Mouse (Mus musculus) urinary bladder, postnatal 25 days (tissue): ENCODE data around the gene Lpar3.

Experiments
- DNase-seq: peaks from one replicate; pipeline ENCODE4 v3.0.0; 2022; ENCODE audit warnings: low spot score

Lpar3 gene

DNA sequence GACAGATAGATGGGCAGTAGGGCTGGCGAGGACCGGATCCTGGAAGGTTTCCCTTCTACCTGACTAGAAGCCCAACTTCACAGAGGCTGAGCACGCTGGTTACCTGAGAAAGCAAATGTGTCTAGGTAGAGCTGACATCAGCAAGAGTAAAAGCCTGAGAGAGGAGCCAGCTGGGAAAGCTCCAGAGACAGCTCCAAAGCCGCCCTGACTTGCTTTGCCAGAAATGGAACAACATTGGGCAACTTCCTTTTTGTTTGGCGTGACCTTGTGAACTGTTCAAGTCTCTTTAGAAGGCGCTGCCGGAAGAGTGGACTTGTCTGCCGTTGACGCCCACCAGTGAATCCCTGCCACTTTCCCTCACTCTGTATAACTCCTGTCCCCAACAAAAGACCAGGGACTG is 39.4 kb downstream of the Lpar3 start:
- no peak for DNase-seq

GRCm38 (mm10) chr3:146260845-146261244 is 40.1 kb downstream of the Lpar3 start:
- DNase-seq = no peak

GRCm38 (mm10) chr3:146262536-146262935 is 41.8 kb downstream of the Lpar3 start:
- no peak for DNase-seq

GRCm38 (mm10) chr3:146264146-146264545 is 43.4 kb downstream of the Lpar3 start:
- DNase-seq = no peak

- no peak for DNase-seq
These were observed 44.9 kb downstream of the Lpar3 start for GRCm38 (mm10) chr3:146265545-146266130.

DNA sequence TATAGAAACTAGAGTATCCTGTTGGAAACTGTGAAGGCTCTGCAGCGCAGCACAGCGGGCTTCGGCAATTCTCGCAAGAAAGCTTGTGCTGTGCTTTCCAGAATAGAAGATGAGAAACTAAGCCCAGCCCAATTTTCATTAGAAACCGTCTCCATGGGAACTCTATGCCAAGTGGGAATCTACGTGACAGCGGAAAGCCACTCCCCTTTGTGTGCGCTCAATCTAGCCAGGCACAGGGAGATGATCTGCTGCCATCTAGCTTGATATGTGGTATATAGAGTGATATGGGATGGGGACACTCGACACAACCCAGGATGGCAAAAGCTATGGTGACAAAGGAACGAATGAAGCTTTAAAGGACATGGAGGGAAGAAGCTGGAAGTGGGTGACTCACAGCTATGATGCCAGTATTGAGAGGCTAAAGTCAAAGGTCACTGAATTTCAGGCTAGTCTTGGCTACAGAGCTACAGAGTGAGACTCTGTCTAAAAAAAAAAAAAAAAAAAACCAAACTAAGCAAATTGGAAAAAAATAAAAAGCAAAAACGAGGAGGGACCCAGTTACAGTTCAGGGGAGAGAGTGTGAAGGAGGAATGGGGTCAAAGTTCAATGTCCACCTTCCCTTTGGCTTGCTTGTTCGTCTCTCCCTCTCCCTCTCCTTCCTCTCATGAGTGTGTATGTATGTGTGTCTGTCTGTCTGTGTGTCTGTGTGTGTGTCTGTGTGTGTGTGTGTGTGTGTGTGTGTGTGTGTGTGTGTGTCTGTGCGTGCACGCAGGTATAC is 47.5 kb downstream of the Lpar3 start:
- no peak for DNase-seq

DNA sequence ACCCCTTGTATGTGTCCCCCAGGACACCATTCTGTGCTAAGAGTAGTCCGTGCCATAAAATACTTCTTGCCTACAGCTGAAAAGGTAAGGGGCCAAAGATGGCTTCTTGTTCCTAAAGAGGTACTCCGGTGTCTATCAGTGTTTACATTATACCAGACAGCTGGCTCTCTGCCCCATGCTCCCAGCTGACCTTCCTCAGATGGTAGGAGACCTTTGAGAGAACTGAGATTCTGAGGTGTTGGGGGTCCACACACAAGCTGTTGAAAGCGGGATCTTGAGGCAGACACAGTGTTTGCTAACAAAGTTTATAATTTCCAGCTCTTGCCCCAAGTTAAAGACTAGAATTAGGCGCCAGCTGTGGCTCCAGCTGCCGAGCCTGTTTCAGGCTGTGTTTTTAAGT is 53.7 kb downstream of the Lpar3 start:
- no peak for DNase-seq

- DNase-seq = no peak
These were observed 54.7 kb downstream of the Lpar3 start for GRCm38 (mm10) chr3:146275360-146276025.

GRCm38 (mm10) chr3:146276026-146276409 is 55.3 kb downstream of the Lpar3 start:
- no peak for DNase-seq

DNA sequence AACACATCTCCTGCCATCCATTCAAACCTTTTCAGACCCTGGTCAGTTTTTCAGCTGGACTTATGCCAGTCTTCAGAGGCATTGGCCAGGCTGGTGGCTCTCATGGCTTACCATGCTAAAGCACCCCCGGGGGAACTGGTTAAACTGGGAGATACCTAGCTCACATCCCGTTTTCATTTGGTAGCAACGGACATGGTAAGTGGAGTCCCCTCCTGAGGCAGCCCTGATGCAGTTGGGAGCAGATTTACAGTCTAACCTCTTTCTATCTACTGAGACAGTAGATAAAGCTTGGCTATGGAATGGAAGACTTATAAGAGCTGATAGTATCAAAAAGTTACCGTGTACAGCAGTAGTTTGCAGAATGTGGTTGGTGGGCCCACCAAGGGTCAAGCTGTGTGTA is 56.2 kb downstream of the Lpar3 start:
- no peak for DNase-seq

DNA sequence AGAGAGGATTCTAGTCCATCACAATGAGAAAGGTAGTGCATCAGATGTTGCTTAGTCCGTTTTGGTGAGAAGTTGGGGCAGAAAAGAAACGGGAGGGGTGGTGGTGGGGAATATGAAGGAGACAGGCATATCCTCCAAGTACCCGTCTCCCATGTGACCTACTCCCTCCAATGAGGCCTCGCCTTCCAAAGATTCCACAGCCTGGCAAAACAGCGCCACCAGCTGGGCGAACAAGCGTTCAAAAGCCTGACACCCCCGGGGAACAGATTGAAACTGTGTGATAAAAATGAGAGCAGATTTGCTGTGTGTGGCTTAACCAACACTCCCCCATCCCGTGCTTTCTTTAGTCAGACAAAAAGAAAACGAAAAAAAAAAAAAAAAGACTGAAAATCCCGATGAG is 56.7 kb downstream of the Lpar3 start:
- peak; percentile 66 for DNase-seq

DNA sequence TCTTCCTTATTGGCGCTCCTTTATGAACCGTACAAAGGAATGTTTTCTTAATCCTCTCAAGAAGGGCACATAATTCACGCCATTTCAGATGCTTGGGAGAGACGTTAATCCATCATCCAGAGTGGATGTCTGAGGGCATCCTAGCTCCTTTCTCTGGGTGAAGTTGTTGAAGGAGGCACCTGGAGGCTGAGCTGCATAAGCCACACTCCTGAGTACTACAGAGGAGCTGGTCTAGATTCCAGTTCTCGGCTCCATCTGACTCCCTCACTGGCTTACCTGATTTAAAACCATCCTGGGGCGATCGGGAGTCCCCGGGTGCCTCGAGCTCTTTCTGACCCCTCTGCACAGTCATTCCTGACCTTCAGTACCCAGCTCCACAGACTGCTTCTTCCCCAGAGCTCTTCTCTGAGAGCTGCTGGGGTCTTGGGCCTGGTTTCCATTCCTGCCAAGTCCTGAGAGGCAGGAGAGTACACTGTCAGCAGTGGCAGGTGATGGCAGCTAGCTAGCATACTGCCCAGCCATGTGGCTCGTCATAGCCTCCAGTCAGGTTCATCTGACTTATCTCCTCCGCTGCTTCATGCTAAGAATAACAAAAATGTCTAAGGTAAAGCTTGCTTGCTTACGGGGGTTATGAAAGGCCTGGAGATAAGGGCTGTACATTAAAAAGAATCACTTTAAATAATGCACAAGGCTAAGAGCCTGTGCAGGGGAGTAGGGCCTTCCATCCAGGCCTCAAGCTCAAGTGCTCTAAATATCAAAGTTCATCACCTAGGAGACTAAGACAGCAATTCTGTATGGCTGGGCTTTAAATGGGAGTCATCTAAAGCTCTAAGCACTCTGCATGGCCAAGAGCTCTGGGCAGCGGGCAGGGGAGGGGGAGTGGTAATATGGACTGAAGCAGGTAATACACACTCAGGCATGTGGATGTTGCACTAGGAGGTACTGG is 57.7 kb downstream of the Lpar3 start:
- DNase-seq = no peak

- no peak for DNase-seq
These were observed 63.1 kb downstream of the Lpar3 start for GRCm38 (mm10) chr3:146283732-146284361.

DNA sequence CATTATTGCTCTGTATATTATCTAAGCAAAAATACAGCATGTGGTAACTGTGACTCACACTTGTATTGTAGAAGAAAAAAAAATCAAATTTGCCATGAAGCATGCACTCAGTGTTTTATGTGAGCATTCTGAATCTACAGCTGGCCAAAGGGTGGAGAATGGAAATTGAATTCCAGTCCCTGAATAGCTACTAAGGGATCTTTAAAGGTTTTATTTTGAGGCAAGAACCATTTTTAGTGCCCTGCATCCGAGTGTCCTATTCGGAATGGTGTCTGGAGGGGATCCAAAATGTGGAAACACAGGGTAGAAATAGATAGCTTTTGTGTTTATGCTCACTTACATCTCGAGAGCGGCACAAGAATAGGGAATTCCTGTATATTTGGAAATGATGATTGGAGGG is 65.4 kb downstream of the Lpar3 start:
- DNase-seq = no peak

GRCm38 (mm10) chr3:146291928-146292327 is 71.2 kb downstream of the Lpar3 start:
- DNase-seq = no peak

- DNase-seq = no peak
These were observed 71.8 kb downstream of the Lpar3 start for GRCm38 (mm10) chr3:146292515-146292914.

- no peak for DNase-seq
These were observed 81.7 kb downstream of the Lpar3 start for GRCm38 (mm10) chr3:146302451-146302850.

- no peak for DNase-seq
These were observed 82.4 kb downstream of the Lpar3 start for GRCm38 (mm10) chr3:146303194-146303593.

- no peak for DNase-seq
These were observed 84.0 kb downstream of the Lpar3 start for GRCm38 (mm10) chr3:146304556-146305405.

DNA sequence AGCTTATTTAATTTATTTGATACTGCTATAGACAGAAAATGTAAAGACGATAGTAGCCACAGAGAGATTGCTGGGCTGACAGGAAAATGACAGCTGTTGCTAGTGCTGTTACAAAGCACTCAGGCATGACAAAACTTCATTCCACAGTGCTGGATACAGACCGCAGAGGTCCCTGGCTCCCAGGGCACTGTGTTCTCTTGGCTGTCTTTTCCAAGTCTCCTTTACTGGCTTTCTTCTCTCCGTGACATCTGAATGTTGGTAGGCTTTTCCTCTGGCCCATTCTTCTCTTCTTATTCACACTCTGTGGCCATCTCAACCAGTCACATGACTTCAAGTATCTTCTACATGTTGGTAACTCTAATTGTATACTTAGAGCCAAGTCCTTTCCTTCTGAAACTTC is 86.6 kb downstream of the Lpar3 start:
- no peak for DNase-seq

- DNase-seq = no peak
These were observed 87.1 kb downstream of the Lpar3 start for GRCm38 (mm10) chr3:146307886-146308285.
